Mouse (Mus musculus) MEL (cell line): ENCODE measurements around the gene Pgm3. TPM values are rescaled to one million over a fixed set of nuclear protein-coding genes. Genes with fewer than 3 reads are reported as not detected.
A peak's percentile ranks its signal among the peaks of the same experiment; 100 is the strongest.

ENCODE experiments used
- DNase-seq: peaks from one replicate; pipeline ENCODE4 v3.0.0; 2011; ENCODE audit warnings: low read depth, low spot score
- H3K27ac ChIP-seq: 2 replicates; pipeline ENCODE4 v1.5.1; 2012; ENCODE audit warnings: low read depth, mild to moderate bottlenecking, control low read depth, low read length, moderate library complexity; ENCODE audit not compliant: control insufficient read depth
- H3K27me3 ChIP-seq, 2 experiments: fragments of 150-350 bp in 1 of 2; sonication (generic) in 1 of 2; 2 replicates each; pipeline ENCODE4 v1.6.1; 2012; ENCODE audit warnings: low read length in 2 of 2, mild to moderate bottlenecking in 2 of 2, improper control_type of control experiment in 1 of 2, moderate library complexity in 1 of 2; ENCODE audit not compliant: insufficient read depth in 2 of 2, control insufficient read depth in 1 of 2
- H3K36me3 ChIP-seq, 2 experiments: 2 replicates each; pipeline ENCODE4 v1.6.1; 2012 to 2014; ENCODE audit warnings: low read length in 2 of 2, improper control_type of control experiment in 1 of 2, inconsistent platforms in 1 of 2, mild to moderate bottlenecking in 1 of 2; ENCODE audit not compliant: insufficient read depth in 2 of 2, control insufficient read depth in 1 of 2
- H3K4me1 ChIP-seq, 2 experiments: fragments of 150-350 bp in 1 of 2; sonication (generic) in 1 of 2; 2 replicates each; pipeline ENCODE4 v1.6.1; 2012; ENCODE audit warnings: low read length in 2 of 2, improper control_type of control experiment in 1 of 2, mild to moderate bottlenecking in 1 of 2; ENCODE audit not compliant: insufficient read depth in 2 of 2, control insufficient read depth in 1 of 2
- H3K4me3 ChIP-seq, 2 experiments: fragments of 150-350 bp in 1 of 2; sonication (generic) in 1 of 2; 2 replicates each; pipeline ENCODE4 v1.5.1; 2012; ENCODE audit warnings: low read depth in 2 of 2, low read length in 2 of 2, mild to moderate bottlenecking in 2 of 2, moderate library complexity in 2 of 2, control low read depth in 1 of 2, improper control_type of control experiment in 1 of 2; ENCODE audit not compliant: control insufficient read depth in 1 of 2, insufficient read depth in 1 of 2
- H3K79me2 ChIP-seq: 2 replicates; pipeline ENCODE4 v1.6.1; 2012; ENCODE audit warnings: mild to moderate bottlenecking, low read length, moderate library complexity; ENCODE audit not compliant: control insufficient read depth, poor library complexity, insufficient read depth
- H3K9ac ChIP-seq: 2 replicates; pipeline ENCODE4 v1.6.1; 2012; ENCODE audit warnings: low read depth, mild to moderate bottlenecking, control low read depth, low read length, moderate library complexity; ENCODE audit not compliant: control insufficient read depth, poor library complexity, severe bottlenecking
- H3K9me3 ChIP-seq: fragments of 150-350 bp; sonication (generic); replicated peaks from 2 replicates; pipeline ENCODE4 v1.6.1; 2012; ENCODE audit warnings: mild to moderate bottlenecking, low read length, improper control_type of control experiment, moderate library complexity; ENCODE audit not compliant: insufficient read depth
- CHD1 ChIP-seq: IDR thresholded peaks from 2 replicates; pipeline ENCODE4 v1.6.1; 2012; ENCODE audit warnings: low read depth, mild to moderate bottlenecking, inconsistent platforms, low read length, improper control_type of control experiment
- EP300 ChIP-seq, 2 experiments: IDR thresholded peaks; 2 replicates each; pipeline ENCODE4 v1.6.1; 2011; ENCODE audit warnings: improper control_type of control experiment in 2 of 2, low read length in 2 of 2, low read depth in 1 of 2, mild to moderate bottlenecking in 1 of 2
- ETS1 ChIP-seq: IDR thresholded peaks from 2 replicates; pipeline ENCODE4 v1.6.1; 2012; ENCODE audit warnings: low read depth, mild to moderate bottlenecking, inconsistent platforms, low read length, improper control_type of control experiment, moderate library complexity
- GABPA ChIP-seq: IDR thresholded peaks from 2 replicates; pipeline ENCODE4 v1.6.1; 2012; ENCODE audit warnings: low read depth, mild to moderate bottlenecking, inconsistent platforms, low read length, improper control_type of control experiment, moderate library complexity
- GATA1 ChIP-seq: IDR thresholded peaks from 2 replicates; pipeline ENCODE4 v1.6.1; 2011; ENCODE audit warnings: low read depth, low read length, improper control_type of control experiment
- HCFC1 ChIP-seq: IDR thresholded peaks from 2 replicates; pipeline ENCODE4 v1.6.1; 2012; ENCODE audit warnings: low read depth, mild to moderate bottlenecking, inconsistent platforms, low read length, improper control_type of control experiment, moderate library complexity
- JUND ChIP-seq: IDR thresholded peaks from 2 replicates; pipeline ENCODE4 v1.6.1; 2011; ENCODE audit warnings: low read depth, mild to moderate bottlenecking, improper control_type of control experiment, low read length
- MAFK ChIP-seq: IDR thresholded peaks from 2 replicates; pipeline ENCODE4 v1.6.1; 2011; ENCODE audit warnings: low read depth, mild to moderate bottlenecking, low read length, improper control_type of control experiment, borderline replicate concordance
- MXI1 ChIP-seq: IDR thresholded peaks from 2 replicates; pipeline ENCODE4 v1.6.1; 2011; ENCODE audit warnings: mild to moderate bottlenecking, low read depth, low read length, improper control_type of control experiment
- NELFE ChIP-seq: IDR thresholded peaks from 2 replicates; pipeline ENCODE4 v1.6.1; 2011; ENCODE audit warnings: low read depth, low read length, improper control_type of control experiment
- NRF1 ChIP-seq: IDR thresholded peaks from 2 replicates; pipeline ENCODE4 v1.6.1; 2014; ENCODE audit warnings: low read depth, mild to moderate bottlenecking, inconsistent platforms, low read length, improper control_type of control experiment, moderate library complexity; ENCODE audit not compliant: poor library complexity, insufficient read depth, severe bottlenecking
- POLR2AphosphoS5 ChIP-seq: IDR thresholded peaks from 2 replicates; pipeline ENCODE4 v1.6.1; 2012; ENCODE audit warnings: low read depth, borderline replicate concordance, mild to moderate bottlenecking, inconsistent platforms, low read length, moderate library complexity, mixed read lengths
- RAD21 ChIP-seq: IDR thresholded peaks from 2 replicates; pipeline ENCODE4 v1.6.1; 2011; ENCODE audit warnings: mild to moderate bottlenecking, low read depth, low read length, improper control_type of control experiment
- RCOR1 ChIP-seq: IDR thresholded peaks from 2 replicates; pipeline ENCODE4 v1.6.1; 2012; ENCODE audit warnings: low read depth, mild to moderate bottlenecking, inconsistent platforms, low read length, improper control_type of control experiment
- SIN3A ChIP-seq: IDR thresholded peaks from 2 replicates; pipeline ENCODE4 v1.6.1; 2012; ENCODE audit warnings: low read length, improper control_type of control experiment, inconsistent platforms
- SMC3 ChIP-seq: IDR thresholded peaks from 2 replicates; pipeline ENCODE4 v1.6.1; 2011; ENCODE audit warnings: low read depth, low read length, improper control_type of control experiment
- TAL1 ChIP-seq: IDR thresholded peaks from 2 replicates; pipeline ENCODE4 v1.6.1; 2012; ENCODE audit warnings: mild to moderate bottlenecking, inconsistent platforms, low read length, moderate library complexity, mixed read lengths
- TCF12 ChIP-seq: IDR thresholded peaks from 2 replicates; pipeline ENCODE4 v1.6.1; 2014; ENCODE audit warnings: low read depth, mild to moderate bottlenecking, inconsistent platforms, low read length, improper control_type of control experiment, moderate library complexity
- UBTF ChIP-seq: IDR thresholded peaks from 2 replicates; pipeline ENCODE4 v1.6.1; 2012; ENCODE audit warnings: low read depth, mild to moderate bottlenecking, inconsistent platforms, low read length, improper control_type of control experiment, moderate library complexity, borderline replicate concordance; ENCODE audit not compliant: insufficient read depth
- USF1 ChIP-seq: IDR thresholded peaks from 2 replicates; pipeline ENCODE4 v1.6.1; 2014; ENCODE audit warnings: low read depth, mild to moderate bottlenecking, inconsistent platforms, low read length, improper control_type of control experiment, moderate library complexity
- USF2 ChIP-seq, 2 experiments: IDR thresholded peaks; 2 replicates each; pipeline ENCODE4 v1.6.1; 2011 to 2012; ENCODE audit warnings: improper control_type of control experiment in 2 of 2, low read length in 2 of 2, borderline replicate concordance in 1 of 2, inconsistent platforms in 1 of 2, low read depth in 1 of 2, mild to moderate bottlenecking in 1 of 2; ENCODE audit not compliant: insufficient read depth in 1 of 2
- ZNF384 ChIP-seq: IDR thresholded peaks from 2 replicates; pipeline ENCODE4 v1.6.1; 2012; ENCODE audit warnings: low read depth, mild to moderate bottlenecking, inconsistent platforms, low read length, improper control_type of control experiment
- polyA plus RNA-seq, 2 experiments: library from polyadenylated mRNA; stranded (reverse) in 1 of 2; unstranded in 1 of 2; fragments of >175 nt in 1 of 2; fragments of >200 nt in 1 of 2; gene quantifications; 2 replicates each; pipeline versions ENCODE4 v1.2.1 to v1.2.4; 2012; ENCODE audit warnings: low replicate concordance in 2 of 2, low read depth in 1 of 2; ENCODE audit not compliant: insufficient read length in 2 of 2, insufficient read depth in 1 of 2, missing spikeins in 1 of 2
- total RNA-seq: library from RNA; depleted of rRNA; stranded (reverse); fragments of 300-350 nt; gene quantifications from 2 replicates; pipeline ENCODE4 v1.2.3, GENCODE M21; 2012

The Pgm3 gene
- total and polyA plus RNA-seq, 3 experiments: 10.2 to 10.9 TPM; not detected in 1

DNA sequence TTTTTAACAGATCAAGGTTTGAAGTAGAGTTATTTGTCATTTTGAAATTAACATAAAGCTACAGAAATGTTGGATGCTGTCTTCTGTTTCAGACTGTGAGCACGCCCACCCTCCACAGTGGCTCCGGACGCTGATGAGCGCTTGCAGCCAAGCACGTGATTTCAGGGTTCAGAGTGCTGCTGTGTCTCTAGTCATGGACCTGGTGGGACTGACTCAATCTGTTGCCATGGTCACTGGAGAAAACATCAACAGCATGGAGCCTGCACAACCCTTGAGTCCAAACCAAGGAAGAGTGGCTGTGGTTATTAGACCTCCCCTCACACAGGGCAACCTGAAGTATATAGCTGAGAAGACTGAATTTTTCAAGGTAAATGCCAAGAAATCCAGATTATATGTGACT, 57.9 kb downstream of the Pgm3 start:
- no peak overlapping the region for H3K27ac ChIP-seq
- H3K4me1 ChIP-seq: peaks cover 6 to 13% of the 10 kb centered on the region in 2 experiments
- H3K4me3 ChIP-seq: no peak overlapping the region
- H3K27me3 ChIP-seq: no peaks in the 10 kb centered on the region
- H3K9ac ChIP-seq: no peak overlapping the region
- no peaks in the 10 kb centered on the region for H3K79me2 ChIP-seq
- TF ChIP-seq UBTF (no peak), ETS1 (no peak), GABPA (no peak), ZNF384 (no peak), HCFC1 (no peak), MAFK (no peak), NRF1 (no peak), NELFE (no peak), CHD1 (no peak), SIN3A (no peak), MXI1 (no peak), RAD21 (no peak), SMC3 (no peak), USF2 (IDR thresholded peaks at IDR 0.05; ENCODE audit: borderline replicate concordance in 1 of 2, insufficient read depth in 1 of 2, low read depth in 1 of 2, low read length in 2 of 2) (no peak), POLR2AphosphoS5 (no peak), GATA1 (no peak), TCF12 (no peak), JUND (no peak), USF1 (no peak)
- peaks cover 7 to 20% of the 10 kb centered on the region in 2 experiments for H3K36me3 ChIP-seq
- DNase-seq: no peak
- H3K9me3 ChIP-seq: no peaks in the 10 kb centered on the region

- Histone ChIP-seq H3K36me3 (peaks cover 0 to 35% of the 10 kb centered on the region in 2 experiments; a peak in 3 of 4 replicates), H3K79me2 (no peaks in the 10 kb centered on the region)
Observed at GRCm38 (mm10) chr9:86507437-86507836, 64.2 kb downstream of the Pgm3 start.

More at GRCm38 (mm10) chr9:86507437-86507836, 64.2 kb downstream of the Pgm3 start:
- Histone ChIP-seq H3K27ac (no peak overlapping the region), H3K4me1 (peaks cover 11 to 23% of the 10 kb centered on the region in 2 experiments), H3K27me3 (no peaks in the 10 kb centered on the region), H3K9me3 (no peaks in the 10 kb centered on the region), H3K4me3 (no peak overlapping the region), H3K9ac (no peak overlapping the region)
- TF ChIP-seq ETS1 (peak; percentile 68), TAL1 (peak; percentile 37; the same call in 1 of the 2 replicates), GABPA (no peak), EP300 (IDR thresholded peaks at IDR 0.05; ENCODE audit: low read depth in 1 of 2, low read length in 2 of 2) (peak; percentile 82 to 83), GATA1 (peak; percentile 86), TCF12 (peak; percentile 91), USF1 (no peak), SIN3A (peak; percentile 53; the same call in 1 of the 2 replicates), RCOR1 (peak; percentile 58; the same call in 1 of the 2 replicates)
- DNase-seq: peak; percentile 57
